31 mouse cellular contexts compared by ENCODE assay signal in the genomic region with DNA sequence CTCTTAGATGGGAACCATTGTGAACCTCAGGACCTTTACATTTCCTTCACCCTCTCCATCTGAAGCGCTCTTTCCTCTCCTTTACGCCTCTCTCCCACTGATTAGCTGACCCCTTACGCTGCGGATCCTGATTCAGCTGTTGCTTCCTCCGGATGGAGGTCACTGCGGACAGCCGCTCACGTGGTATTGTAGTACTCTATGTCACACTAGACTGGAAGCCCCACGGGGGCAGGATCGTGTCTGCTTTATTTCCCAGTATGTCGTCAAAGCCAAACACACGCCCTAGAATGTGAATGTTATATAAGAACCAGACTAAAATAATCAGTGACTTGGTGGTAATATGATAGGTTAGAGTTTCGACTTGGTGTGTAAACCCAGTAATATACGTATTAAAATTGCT. TPM values are rescaled to one million over a fixed set of nuclear protein-coding genes. Genes with fewer than 3 reads are reported as not detected.
"Had no signal": no experiment of that assay in that cellular context is flagged by ENCODE, and none has a peak within 500 bp of the region (broad histone marks: within the 10 kb centered on the region; RNA-seq: fewer than 3 reads in every experiment).

No protein-coding gene starts in this region.

- H3K4me1 ChIP-seq: embryonic facial prominence, embryonic 12.5 days; embryonic facial prominence, embryonic 13.5 days; embryonic facial prominence, embryonic 15.5 days; forebrain, embryonic 10.5 days; forebrain, embryonic 12.5 days; forebrain, embryonic 13.5 days; forebrain, embryonic 15.5 days had no signal

- H3K27ac ChIP-seq: embryonic facial prominence, embryonic 10.5 days; embryonic facial prominence, embryonic 12.5 days; embryonic facial prominence, embryonic 13.5 days; embryonic facial prominence, embryonic 15.5 days; forebrain, embryonic 10.5 days; forebrain, embryonic 12.5 days; forebrain, embryonic 13.5 days; forebrain, embryonic 15.5 days; heart, embryonic 10.5 days had no signal

- H3K27me3 ChIP-seq: embryonic facial prominence, embryonic 12.5 days; embryonic facial prominence, embryonic 13.5 days; embryonic facial prominence, embryonic 15.5 days; forebrain, embryonic 12.5 days; forebrain, embryonic 13.5 days; forebrain, embryonic 15.5 days had no signal

- ATAC-seq: forebrain, embryonic 13.5 days; forebrain, embryonic 14.5 days; forebrain, embryonic 15.5 days had no signal

- DNase-seq: cerebellum, adult 2 months; cerebellum, adult 8-10 months; cerebellum, adult 9-10 months; cerebellum, adult 9-11 months; cerebellum, postnatal 10 days; cerebellum, postnatal 14 days; cerebellum, postnatal 25 days; cerebellum, postnatal 36 days; embryo, embryonic 11 days; forebrain, postnatal 0 days; gastrocnemius, postnatal 10 days; gastrocnemius, postnatal 25 days; gastrocnemius, postnatal 36 days had no signal

- H3K4me2 ChIP-seq: embryonic facial prominence, embryonic 12.5 days; embryonic facial prominence, embryonic 13.5 days; embryonic facial prominence, embryonic 15.5 days; forebrain, embryonic 12.5 days; forebrain, embryonic 13.5 days; forebrain, embryonic 15.5 days had no signal

- H3K9me3 ChIP-seq: embryonic facial prominence, embryonic 10.5 days; embryonic facial prominence, embryonic 12.5 days; embryonic facial prominence, embryonic 15.5 days; forebrain, embryonic 12.5 days; forebrain, embryonic 13.5 days; forebrain, embryonic 15.5 days; heart, embryonic 10.5 days had no signal

- H3K9ac ChIP-seq: embryonic facial prominence, embryonic 12.5 days; embryonic facial prominence, embryonic 13.5 days; embryonic facial prominence, embryonic 15.5 days; forebrain, embryonic 12.5 days; forebrain, embryonic 13.5 days; forebrain, embryonic 15.5 days; forebrain, postnatal 0 days had no signal

- H3K4me3 ChIP-seq: embryonic facial prominence, embryonic 10.5 days; embryonic facial prominence, embryonic 12.5 days; embryonic facial prominence, embryonic 13.5 days; embryonic facial prominence, embryonic 15.5 days; erythroblast, embryonic 14.5 days; forebrain, embryonic 10.5 days; forebrain, embryonic 12.5 days; forebrain, embryonic 13.5 days; forebrain, embryonic 15.5 days; heart, embryonic 10.5 days had no signal

- H3K36me3 ChIP-seq: embryonic facial prominence, embryonic 10.5 days; embryonic facial prominence, embryonic 12.5 days; embryonic facial prominence, embryonic 13.5 days; embryonic facial prominence, embryonic 15.5 days; forebrain, embryonic 10.5 days; forebrain, embryonic 12.5 days; forebrain, embryonic 15.5 days had no signal

RNA-seq across cellular contexts. Expression of a gene that starts 25.1 kb away (rescaled TPM):
- total RNA-seq: common myeloid progenitor, adult 5-6 weeks; forebrain, postnatal 0 days; granulocyte monocyte progenitor cell, adult 5-6 weeks had no signal
- polyA plus RNA-seq: cortical plate, adult 2 months; embryonic facial prominence, embryonic 10.5 days; erythroblast, embryonic 14.5 days; forebrain, embryonic 10.5 days; forebrain, embryonic 11.5 days; forebrain, embryonic 12.5 days; forebrain, embryonic 13.5 days; forebrain, embryonic 14.5 days; forebrain, embryonic 15.5 days; forebrain, embryonic 16.5 days; forebrain, postnatal 0 days; frontal cortex, adult 2 months had no signal

RNA-seq across cellular contexts. Expression of a gene that starts 44.5 kb away (rescaled TPM):
- total RNA-seq: common myeloid progenitor, adult 5-6 weeks; forebrain, postnatal 0 days; granulocyte monocyte progenitor cell, adult 5-6 weeks had no signal
- polyA plus RNA-seq: embryonic facial prominence, embryonic 10.5 days; embryonic facial prominence, embryonic 11.5 days; embryonic facial prominence, embryonic 12.5 days; embryonic facial prominence, embryonic 13.5 days; embryonic facial prominence, embryonic 15.5 days; erythroblast, embryonic 14.5 days; forebrain, embryonic 10.5 days; forebrain, embryonic 11.5 days; forebrain, embryonic 12.5 days; forebrain, embryonic 13.5 days; forebrain, embryonic 14.5 days; forebrain, embryonic 15.5 days; forebrain, embryonic 16.5 days; forebrain, postnatal 0 days; heart, embryonic 10.5 days had no signal

RNA-seq across cellular contexts. Expression of a gene that starts 57.6 kb away (rescaled TPM):
- total RNA-seq: common myeloid progenitor, adult 5-6 weeks; granulocyte monocyte progenitor cell, adult 5-6 weeks had no signal
- polyA plus RNA-seq: erythroblast, embryonic 14.5 days had no signal
